Mouse (Mus musculus): Measurements from ENCODE around the gene Coq10a. TPM values are rescaled to one million over a fixed set of nuclear protein-coding genes. Genes with fewer than 3 reads are reported as not detected.

Coq10a gene
- total RNA-seq, 2 experiments from 2014 or later: 208 to 209 TPM

- intact Hi-C loops (cut with DNase I): no loop called here
- DNase-seq: no peak
Observed at GRCm38 (mm10) chr10:128321641-128322040, 47.2 kb downstream of the Coq10a start.

GRCm38 (mm10) chr10:128315578-128315977 is 53.2 kb downstream of the Coq10a start:
- DNase-seq: no peak
- intact Hi-C loops (cut with DNase I): no loop called here

Small RNAs within 50 kb of the gene (microRNA-seq; reads per million reads assigned to microRNA genes)
- gene Gm25361: 0 reads per million in 2 experiments
- 0 reads per million in 2 experiments for gene Gm26308
- 0 to 0.97 reads per million in 2 experiments for gene Mir6914
- gene Mir6915: 0.81 to 2.4 reads per million in 2 experiments

Other genes starting within 250 kb of the Coq10a start
- gene Rbms2, start 188.7 kb downstream of the Coq10a start, total RNA-seq (2021): 10 to 100 TPM; 79.3 to 82.2 TPM
- under 1 TPM; 0.60 to 0.90 TPM for gene Gls2, start 174.5 kb downstream of the Coq10a start, total RNA-seq (2021)
- gene Spryd4, start 157.2 kb downstream of the Coq10a start, total RNA-seq (2021): 10 to 100 TPM; 40.5 to 43.3 TPM
- gene Mip, start 143.2 kb downstream of the Coq10a start, total RNA-seq (2021): not detected
- gene Timeless, start 136.9 kb downstream of the Coq10a start, total RNA-seq (2021): 10 to 100 TPM in 1 of 2 experiments, 1 to 10 TPM in 1; 6.6 to 11.1 TPM
- gene Apon, start 114.9 kb downstream of the Coq10a start, total RNA-seq (2021): under 1 TPM in 1 of 2 experiments, not detected in 1; 0.19 TPM
- not detected for gene Apof, start 100.3 kb downstream of the Coq10a start, total RNA-seq (2021)
- 10 to 100 TPM; 10.5 to 11.2 TPM for gene Stat2, start 98.4 kb downstream of the Coq10a start, total RNA-seq (2021)
- under 1 TPM; 0.22 to 0.26 TPM for gene Il23a, start 70.2 kb downstream of the Coq10a start, total RNA-seq (2021)
- 10 to 100 TPM; 13.2 to 13.7 TPM for gene Pan2, start 65.7 kb downstream of the Coq10a start, total RNA-seq (2021)
- gene Cnpy2, start 46.5 kb downstream of the Coq10a start, total RNA-seq (2021): 10 to 100 TPM; 58.1 to 66.7 TPM
- 1,000 to 10,000 TPM; 1,195 to 1,221 TPM for gene Cs, start 31.3 kb downstream of the Coq10a start, total RNA-seq (2021)
- gene Ankrd52, start 8.1 kb upstream of the Coq10a start, total RNA-seq (2021): 10 to 100 TPM; 46.5 to 47.5 TPM
- not detected for gene Slc39a5, start 32.2 kb upstream of the Coq10a start, total RNA-seq (2021)
- 10 to 100 TPM; 43.6 to 45.6 TPM for gene Nabp2, start 42.5 kb upstream of the Coq10a start, total RNA-seq (2021)
- gene Rnf41, start 42.7 kb upstream of the Coq10a start, total RNA-seq (2021): 10 to 100 TPM; 19.7 to 19.8 TPM
- 10 to 100 TPM; 76.6 to 80.5 TPM for gene Smarcc2, start 90.3 kb upstream of the Coq10a start, total RNA-seq (2021)
- 100 to 1,000 TPM; 357 to 392 TPM for gene Myl6, start 125.1 kb upstream of the Coq10a start, total RNA-seq (2021)
- gene Myl6b, start 129.7 kb upstream of the Coq10a start, total RNA-seq (2021): 1 to 10 TPM; 3.3 to 4.3 TPM
- 10 to 100 TPM; 22.3 to 23.6 TPM for gene Esyt1, start 156.9 kb upstream of the Coq10a start, total RNA-seq (2021)
- gene Zc3h10, start 178.8 kb upstream of the Coq10a start, total RNA-seq (2021): 1 to 10 TPM; 7.0 to 8.4 TPM
- 1,000 to 10,000 TPM; 1,645 to 1,937 TPM for gene Rpl41, start 180.3 kb upstream of the Coq10a start, total RNA-seq (2021)
- 10 to 100 TPM; 48.4 to 51.6 TPM for gene Pa2g4, start 197.0 kb upstream of the Coq10a start, total RNA-seq (2021)
- 1 to 10 TPM; 6.8 to 7.8 TPM for gene Erbb3, start 220.7 kb upstream of the Coq10a start, total RNA-seq (2021)

All from heart, postnatal 14 days (tissue).